28 mouse cellular contexts compared by ENCODE assay signal in genomic region chr2:164343732-164344131, GRCm38 (mm10). TPM values are rescaled to one million over a fixed set of nuclear protein-coding genes. Genes with fewer than 3 reads are reported as not detected.
A peak's percentile ranks its signal among the peaks of the same experiment; 100 is the strongest.
DNase-seq lines count a peak whose midpoint lies in the region; ATAC-seq and TF ChIP-seq lines count a peak whose summit lies in the region.
"Not testable (repeated sequence)": the region's sequence is repeated elsewhere in the genome, so short reads cannot be mapped to it uniquely, and the experiment has no call there.
"Had no signal": no experiment of that assay in that cellular context is flagged by ENCODE, and none has a peak within 500 bp of the region (broad histone marks: within the 10 kb centered on the region; RNA-seq: fewer than 3 reads in every experiment).

No protein-coding gene starts in this region.

- not testable (repeated sequence) for H3K4me2 ChIP-seq in CH12.LX (ENCODE audit: insufficient read depth, low read depth, poor library complexity, severe bottlenecking); heart, postnatal 0 days (ENCODE audit: low read depth, low read length); liver, postnatal 0 days (ENCODE audit: low read depth, low read length); stomach, postnatal 0 days (replicated peaks; ENCODE audit: low read depth)

- not testable (repeated sequence) for TF ChIP-seq EP300 in CH12.LX (IDR thresholded peaks at IDR 0.05; ENCODE audit: low read length); heart, postnatal 0 days (IDR thresholded peaks at IDR 0.05; ENCODE audit: low read depth); liver, postnatal 0 days (IDR thresholded peaks at IDR 0.05; ENCODE audit: low read depth); stomach, postnatal 0 days (optimal IDR thresholded peaks at IDR 0.05)

- not testable (repeated sequence) for H3K4me1 ChIP-seq in CH12.LX (ENCODE audit: control insufficient read depth in 1 of 2, insufficient read depth in 2 of 2); heart, postnatal 0 days (ENCODE audit: control insufficient read depth, insufficient read depth); liver, postnatal 0 days (ENCODE audit: insufficient read depth); stomach, postnatal 0 days (replicated peaks; ENCODE audit: control insufficient read depth, insufficient read depth)

- H3K27ac ChIP-seq in CH12.LX (ENCODE audit: insufficient read depth, low read depth); heart, postnatal 0 days (ENCODE audit: low read depth); layer of hippocampus, adult 2 months; liver, postnatal 0 days (ENCODE audit: low read depth); stomach, postnatal 0 days (replicated peaks): not testable (repeated sequence)

- CTCF ChIA-PET in Patski (lab: Charles Lee): interaction anchor here (1.7 kb wide), 1 partner anchor 18 kb away, joined by 4 read pairs; no protein-coding TSS in a partner anchor

- POLR2A ChIA-PET in Patski (lab: Charles Lee): interaction anchor here (0.6 kb wide), 2 partner anchors 291 to 308 kb away, joined by 3 to 6 read pairs; no protein-coding TSS in a partner anchor

- not testable (repeated sequence) for H3K9ac ChIP-seq in CH12.LX (ENCODE audit: insufficient read depth, low read depth); heart, postnatal 0 days (replicated peaks; ENCODE audit: low read depth, low read length); liver, postnatal 0 days (replicated peaks); stomach, postnatal 0 days (ENCODE audit: low read length)

- WGBS in heart, postnatal 0 days: 100% methylated on average over 1 of the region's 1 CpGs
- 83% methylated on average over 1 of the region's 1 CpGs for WGBS in liver, postnatal 0 days (ENCODE audit: insufficient replicate concordance)
- WGBS in stomach, postnatal 0 days: 50% methylated on average over 1 of the region's 1 CpGs

- H3K27me3 ChIP-seq in CH12.LX (replicated peaks); Patski; heart, postnatal 0 days (ENCODE audit: control insufficient read depth, insufficient read depth, low read length); liver, postnatal 0 days (ENCODE audit: insufficient read depth, low read length); stomach, postnatal 0 days (ENCODE audit: control insufficient read depth, insufficient read depth, low read length): not testable (repeated sequence)

- not testable (repeated sequence) for ATAC-seq in Patski; heart, postnatal 0 days (ENCODE audit: insufficient read depth, low read depth); liver, postnatal 0 days; stomach, postnatal 0 days (ENCODE audit: low FRiP score, low TSS enrichment)

- not testable (repeated sequence) for TF ChIP-seq POLR2A in CH12.LX (IDR thresholded peaks at IDR 0.05; ENCODE audit: low read depth, low read length)

- H3K9me3 ChIP-seq in CH12.LX (replicated peaks; ENCODE audit: low read length); heart, postnatal 0 days (replicated peaks; ENCODE audit: control insufficient read depth, low read length); liver, postnatal 0 days (ENCODE audit: low read length); stomach, postnatal 0 days (ENCODE audit: control insufficient read depth, low read length): not testable (repeated sequence)

- TF ChIP-seq CTCF in CH12.LX (conservative IDR thresholded peaks at IDR 0.05 in 1 of 2, IDR thresholded peaks at IDR 0.05 in 1 of 2; ENCODE audit: low read depth in 2 of 2, low read length in 2 of 2) (peak in 1 of 2 experiments; percentile 54; a peak in 2 of 4 replicates), Patski (IDR thresholded peaks at IDR 0.05) (peak; percentile 57)
- TF ChIP-seq CTCF in heart, postnatal 0 days (IDR thresholded peaks at IDR 0.05; ENCODE audit: low read depth): 0 out of 2 replicates have a peak, but pooled peaks have one; percentile 5
- peak; percentile 68 for TF ChIP-seq CTCF in layer of hippocampus, adult 2 months (conservative IDR thresholded peaks at IDR 0.05)
- TF ChIP-seq CTCF in liver, postnatal 0 days (IDR thresholded peaks at IDR 0.05; ENCODE audit: low read depth): peak; percentile 29
- TF ChIP-seq CTCF in stomach, postnatal 0 days (IDR thresholded peaks at IDR 0.05; ENCODE audit: low read depth): peak; percentile 52

- in situ Hi-C loops in CH12.LX (cut with MboI; ENCODE audit: low pct_ligation_motif_present, low pct_unique_long_range_greater_than_20kb, low sequenced_read_pairs): not testable (repeated sequence)
- in situ Hi-C loops in Patski (cut with MboI; ENCODE audit: low pct_unique_long_range_greater_than_20kb): loop anchor here (10.0 kb wide), 1 partner anchor 239 kb away; no protein-coding TSS in a partner anchor

- peak; percentile 48 for TF ChIP-seq RAD21 in CH12.LX (IDR thresholded peaks at IDR 0.05; ENCODE audit: low read depth, low read length)

- dilution Hi-C loops in CH12.LX (cut with MboI; ENCODE audit: extremely low pct_ligation_motif_present, extremely low pct_unique_long_range_greater_than_20kb, low sequenced_read_pairs): not testable (repeated sequence)

- H3K79me2 ChIP-seq in CH12.LX (replicated peaks; ENCODE audit: control insufficient read depth, extremely low read depth, insufficient read depth, poor library complexity, severe bottlenecking): not testable (repeated sequence)

- not testable (repeated sequence) for H3K36me3 ChIP-seq in CH12.LX (replicated peaks in 1 of 2; ENCODE audit: control insufficient read depth in 1 of 2, insufficient read depth in 1 of 2, low read length in 1 of 2); heart, postnatal 0 days (replicated peaks; ENCODE audit: control insufficient read depth, insufficient read depth, low read length); liver, postnatal 0 days (replicated peaks; ENCODE audit: insufficient read depth, low read length); stomach, postnatal 0 days (ENCODE audit: control insufficient read depth, insufficient read depth, low read length)

- H3K4me3 ChIP-seq in CH12.LX (replicated peaks in 1 of 3; ENCODE audit: low read depth in 2 of 3, low read length in 2 of 3, poor library complexity in 1 of 3); heart, postnatal 0 days (ENCODE audit: low read depth, low read length); layer of hippocampus, adult 2 months; liver, postnatal 0 days (ENCODE audit: low read depth, low read length); stomach, postnatal 0 days (ENCODE audit: low read depth, low read length): not testable (repeated sequence)

- peak; percentile 36 for DNase-seq in 416B (ENCODE audit: low read depth)
- not testable (repeated sequence) for DNase-seq in CH12.LX (ENCODE audit: extremely low read depth); Patski (ENCODE audit: low read depth, low spot score); heart, postnatal 0 days (ENCODE audit: low spot score); layer of hippocampus, adult 2 months (ENCODE audit: low spot score in 2 of 2); liver, postnatal 0 days; stomach, postnatal 0 days (ENCODE audit: low spot score)

RNA-seq across cellular contexts. Expression of gene Svs5, which starts 11.2 kb away (rescaled TPM):
- total RNA-seq in CH12.LX (2012; rRNA removed) (not detected in 2 replicates), CH12.LX (2014; rRNA removed) (not detected in 2 replicates)
- polyA plus RNA-seq in CH12.LX (2012; ENCODE audit: insufficient read length, low read depth) (not detected in 2 replicates), Patski (2021) (not detected)
- not detected in 2 replicates for total RNA-seq in heart, postnatal 0 days (2014; rRNA removed; ENCODE audit: low replicate concordance)
- polyA plus RNA-seq in heart, postnatal 0 days (2015; fragmentation: Nextera tagmentation; extraction: Ambion mirVana): not detected in 2 replicates
- not detected for total RNA-seq in layer of hippocampus, adult 2 months (2021)
- polyA plus RNA-seq in liver, postnatal 0 days (2015; fragmentation: Nextera tagmentation; extraction: Ambion mirVana): not detected in 2 replicates
- polyA plus RNA-seq in stomach, postnatal 0 days (2015; fragmentation: Nextera tagmentation; extraction: Ambion mirVana): not detected in 2 replicates
- total RNA-seq: gastrocnemius, adult 18-20 months; gastrocnemius, postnatal 14 days; gastrocnemius, postnatal 4 days; heart, postnatal 14 days; heart, postnatal 4 days; hindbrain, postnatal 0 days had no signal
- polyA plus RNA-seq: C2C12; embryonic facial prominence, embryonic 11.5 days; embryonic facial prominence, embryonic 14.5 days; forebrain, embryonic 10.5 days; forebrain, embryonic 13.5 days; forebrain, embryonic 16.5 days; heart, embryonic 12.5 days; heart, embryonic 15.5 days; hindbrain, embryonic 11.5 days; hindbrain, embryonic 14.5 days; hindbrain, postnatal 0 days; inflammation-experienced regulatory T-cells, adult 6 months; intestine, embryonic 16.5 days had no signal

RNA-seq across cellular contexts. Expression of gene Svs6, which starts 27.2 kb away (rescaled TPM):
- total RNA-seq in CH12.LX (2012; rRNA removed): not detected in 2 replicates
- total RNA-seq in CH12.LX (2014; rRNA removed): not detected in 2 replicates
- polyA plus RNA-seq in CH12.LX (2012; ENCODE audit: insufficient read length, low read depth): not detected in 2 replicates
- not detected for polyA plus RNA-seq in Patski (2021)
- total RNA-seq in heart, postnatal 0 days (2014; rRNA removed; ENCODE audit: low replicate concordance): not detected in 2 replicates
- not detected in 2 replicates for polyA plus RNA-seq in heart, postnatal 0 days (2015; fragmentation: Nextera tagmentation; extraction: Ambion mirVana)
- not detected for total RNA-seq in layer of hippocampus, adult 2 months (2021)
- polyA plus RNA-seq in liver, postnatal 0 days (2015; fragmentation: Nextera tagmentation; extraction: Ambion mirVana): not detected in 2 replicates
- polyA plus RNA-seq in stomach, postnatal 0 days (2015; fragmentation: Nextera tagmentation; extraction: Ambion mirVana): not detected in 2 replicates
- total RNA-seq: adrenal gland, adult 18-20 months; adrenal gland, postnatal 10 days; adrenal gland, postnatal 36 days; gastrocnemius, adult 18-20 months; gastrocnemius, postnatal 14 days; gastrocnemius, postnatal 4 days; heart, postnatal 14 days; heart, postnatal 4 days; hindbrain, postnatal 0 days had no signal
- polyA plus RNA-seq: C2C12; embryonic facial prominence, embryonic 11.5 days; embryonic facial prominence, embryonic 14.5 days; forebrain, embryonic 10.5 days; forebrain, embryonic 13.5 days; forebrain, embryonic 16.5 days; heart, embryonic 12.5 days; heart, embryonic 15.5 days; hindbrain, embryonic 11.5 days; hindbrain, embryonic 14.5 days; hindbrain, postnatal 0 days; inflammation-experienced regulatory T-cells, adult 6 months; intestine, embryonic 16.5 days had no signal

RNA-seq across cellular contexts. Expression of gene Slpi, which starts 45.2 kb away (rescaled TPM):
- total RNA-seq in CH12.LX (2012; rRNA removed): 1.2 and 2.7 TPM in 2 replicates
- total RNA-seq in CH12.LX (2014; rRNA removed): 0.38 and 0.53 TPM in 2 replicates
- 0.71 and 1.0 TPM in 2 replicates for polyA plus RNA-seq in CH12.LX (2012; ENCODE audit: insufficient read length, low read depth)
- 149 TPM for polyA plus RNA-seq in Patski (2021)
- total RNA-seq in heart, postnatal 0 days (2014; rRNA removed; ENCODE audit: low replicate concordance): not detected in 2 replicates
- polyA plus RNA-seq in heart, postnatal 0 days (2015; fragmentation: Nextera tagmentation; extraction: Ambion mirVana): 2.0 and 3.7 TPM in 2 replicates
- 1 to 10 TPM in 1 of 2 experiments, not detected in 1; 1.8 TPM for total RNA-seq in layer of hippocampus, adult 2 months (2021)
- 59.4 and 63.6 TPM in 2 replicates for polyA plus RNA-seq in liver, postnatal 0 days (2015; fragmentation: Nextera tagmentation; extraction: Ambion mirVana)
- polyA plus RNA-seq in stomach, postnatal 0 days (2015; fragmentation: Nextera tagmentation; extraction: Ambion mirVana): 4,305 and 4,348 TPM in 2 replicates
- total RNA-seq: hindbrain, postnatal 0 days had no signal
- polyA plus RNA-seq: forebrain, embryonic 13.5 days; forebrain, embryonic 16.5 days had no signal

RNA-seq across cellular contexts. Expression of gene Svs3a, which starts 54.7 kb away (rescaled TPM):
- total RNA-seq in CH12.LX (2012; rRNA removed) (not detected in 2 replicates), CH12.LX (2014; rRNA removed) (not detected in 2 replicates)
- polyA plus RNA-seq in CH12.LX (2012; ENCODE audit: insufficient read length, low read depth) (not detected in 2 replicates), Patski (2021) (not detected)
- not detected in 2 replicates for total RNA-seq in heart, postnatal 0 days (2014; rRNA removed; ENCODE audit: low replicate concordance)
- polyA plus RNA-seq in heart, postnatal 0 days (2015; fragmentation: Nextera tagmentation; extraction: Ambion mirVana): not detected in 2 replicates
- not detected for total RNA-seq in layer of hippocampus, adult 2 months (2021)
- polyA plus RNA-seq in liver, postnatal 0 days (2015; fragmentation: Nextera tagmentation; extraction: Ambion mirVana): not detected in 2 replicates
- polyA plus RNA-seq in stomach, postnatal 0 days (2015; fragmentation: Nextera tagmentation; extraction: Ambion mirVana): not detected in 2 replicates
- total RNA-seq: adrenal gland, adult 18-20 months; adrenal gland, postnatal 10 days; adrenal gland, postnatal 36 days; gastrocnemius, adult 18-20 months; gastrocnemius, postnatal 14 days; gastrocnemius, postnatal 4 days; heart, postnatal 14 days; heart, postnatal 4 days; hindbrain, postnatal 0 days had no signal
- polyA plus RNA-seq: C2C12; embryonic facial prominence, embryonic 11.5 days; embryonic facial prominence, embryonic 14.5 days; forebrain, embryonic 10.5 days; forebrain, embryonic 13.5 days; forebrain, embryonic 16.5 days; heart, embryonic 12.5 days; heart, embryonic 15.5 days; hindbrain, embryonic 11.5 days; hindbrain, embryonic 14.5 days; hindbrain, postnatal 0 days; inflammation-experienced regulatory T-cells, adult 6 months; intestine, embryonic 16.5 days had no signal

RNA-seq across cellular contexts. Expression of gene Rbpjl, which starts 59.2 kb away (rescaled TPM):
- total RNA-seq in CH12.LX (2012; rRNA removed): 0.08 TPM in 1 of 2 replicates, not detected in the other
- total RNA-seq in CH12.LX (2014; rRNA removed): not detected in 2 replicates
- not detected in 2 replicates for polyA plus RNA-seq in CH12.LX (2012; ENCODE audit: insufficient read length, low read depth)
- polyA plus RNA-seq in Patski (2021): 0.06 TPM
- total RNA-seq in heart, postnatal 0 days (2014; rRNA removed; ENCODE audit: low replicate concordance): not detected in 2 replicates
- 0.04 and 0.05 TPM in 2 replicates for polyA plus RNA-seq in heart, postnatal 0 days (2015; fragmentation: Nextera tagmentation; extraction: Ambion mirVana)
- under 1 TPM; 0.07 to 0.46 TPM for total RNA-seq in layer of hippocampus, adult 2 months (2021)
- not detected in 2 replicates for polyA plus RNA-seq in liver, postnatal 0 days (2015; fragmentation: Nextera tagmentation; extraction: Ambion mirVana)
- 0.32 and 0.36 TPM in 2 replicates for polyA plus RNA-seq in stomach, postnatal 0 days (2015; fragmentation: Nextera tagmentation; extraction: Ambion mirVana)
- total RNA-seq: adrenal gland, adult 18-20 months; adrenal gland, postnatal 36 days; gastrocnemius, adult 18-20 months; heart, postnatal 14 days; heart, postnatal 4 days; hindbrain, postnatal 0 days had no signal
- polyA plus RNA-seq: embryonic facial prominence, embryonic 11.5 days; forebrain, embryonic 10.5 days; forebrain, embryonic 13.5 days; hindbrain, embryonic 11.5 days; inflammation-experienced regulatory T-cells, adult 6 months had no signal

Comparison
In these comparisons a context has a peak if more than half of its experiments do, and no peak if none do; other contexts are left out.
1. RNA of gene Slpi, which starts 45.2 kb away (polyA plus RNA-seq): 4,305 to 4,348 TPM in stomach, postnatal 0 days; 149 TPM in Patski (single experiment), 59.4 to 63.6 TPM in liver, postnatal 0 days, 2.0 to 3.7 TPM in heart, postnatal 0 days and 0.71 to 1.0 TPM in CH12.LX; every median in the first group is over 10 times any median in the second.